Mouse (Mus musculus) ES-E14 (cell line): ENCODE measurements at regions not wholly inside any gene's neighbourhood (a gene's known extent, or its start where the extent isn't known, plus 50 kb on each side); places are given as distances from the start of the nearest gene placed in this dataset.

ENCODE experiments used
- DNase-seq: peaks from one replicate; pipeline ENCODE4 v3.0.0-alpha.2; 2013; ENCODE audit warnings: low read depth, low spot score
- H3K27ac ChIP-seq: 2 replicates; pipeline ENCODE4 v1.5.1; 2012; ENCODE audit warnings: low read depth, mild to moderate bottlenecking, low read length, moderate library complexity, mixed read lengths; ENCODE audit not compliant: poor library complexity, insufficient read depth, severe bottlenecking
- H3K36me3 ChIP-seq: 2 replicates; pipeline ENCODE4 v1.6.1; 2012; ENCODE audit warnings: mild to moderate bottlenecking, low read length, moderate library complexity, mixed read lengths; ENCODE audit not compliant: control insufficient read depth, poor library complexity, insufficient read depth, severe bottlenecking
- H3K4me1 ChIP-seq, 2 experiments: fragments of 150-350 bp in 1 of 2; sonication (generic) in 1 of 2; 2 replicates each; pipeline ENCODE4 v1.6.1; 2012; ENCODE audit warnings: low read length in 2 of 2, mild to moderate bottlenecking in 1 of 2, mixed read lengths in 1 of 2; ENCODE audit not compliant: control insufficient read depth in 2 of 2, insufficient read depth in 2 of 2, poor library complexity in 1 of 2
- H3K4me3 ChIP-seq, 2 experiments: fragments of 150-350 bp in 1 of 2; sonication (generic) in 1 of 2; 2 replicates each; pipeline ENCODE4 v1.5.1; 2012; ENCODE audit warnings: low read length in 2 of 2, low read depth in 1 of 2, mild to moderate bottlenecking in 1 of 2, mixed read lengths in 1 of 2; ENCODE audit not compliant: insufficient read depth in 1 of 2, poor library complexity in 1 of 2, severe bottlenecking in 1 of 2
- H3K9ac ChIP-seq: 2 replicates; pipeline ENCODE4 v1.6.1; 2012; ENCODE audit warnings: low read depth, mild to moderate bottlenecking, low read length, mixed read lengths; ENCODE audit not compliant: poor library complexity, insufficient read depth, severe bottlenecking
- H3K9me3 ChIP-seq: fragments of 150-350 bp; sonication (generic); 2 replicates; pipeline ENCODE4 v1.6.1; 2012; ENCODE audit warnings: low read depth, mild to moderate bottlenecking, low read length; ENCODE audit not compliant: control insufficient read depth, insufficient read depth
- CHD2 ChIP-seq: IDR thresholded peaks from 2 replicates; pipeline ENCODE4 v1.6.1; 2014; ENCODE audit warnings: mild to moderate bottlenecking, low read depth, low read length, inconsistent platforms
- HCFC1 ChIP-seq: IDR thresholded peaks from 2 replicates; pipeline ENCODE4 v1.6.1; 2012; ENCODE audit warnings: low read length, inconsistent platforms, borderline replicate concordance; ENCODE audit not compliant: insufficient read depth
- MAFK ChIP-seq: IDR thresholded peaks from 2 replicates; pipeline ENCODE4 v1.6.1; 2014; ENCODE audit warnings: mild to moderate bottlenecking, low read depth, low read length, inconsistent platforms; ENCODE audit not compliant: insufficient read depth
- ZC3H11A ChIP-seq: IDR thresholded peaks from 2 replicates; pipeline ENCODE4 v1.6.1; 2012; ENCODE audit warnings: low read depth, mild to moderate bottlenecking, inconsistent platforms, low read length, borderline replicate concordance
- ZNF384 ChIP-seq: IDR thresholded peaks from 2 replicates; pipeline ENCODE4 v1.6.1; 2012; ENCODE audit warnings: low read depth, low read length, inconsistent platforms
- in situ Hi-C, 2 experiments: fragments of 600-800 bp; cut with MboI; formaldehyde crosslinking; loops; one replicate each; pipeline ENCODE4 v1.15.1; 2025; ENCODE audit warnings: low sequenced_read_pairs in 2 of 2, inconsistent platforms in 1 of 2; ENCODE audit not compliant: unreplicated experiment in 2 of 2

GRCm38 (mm10) chr5:51988913-51989312 is 201.4 kb downstream of the Dhx15 start:
- in situ Hi-C loops = no loop called here
- Histone ChIP-seq H3K27ac (no peak overlapping the region), H3K36me3 (no peaks in the 10 kb centered on the region), H3K4me1 (no peaks in the 10 kb centered on the region), H3K4me3 (no peak overlapping the region), H3K9me3 (no peaks in the 10 kb centered on the region), H3K9ac (no peak overlapping the region)
- TF ChIP-seq ZNF384 (no peak), CHD2 (no peak), HCFC1 (no peak), MAFK (no peak), ZC3H11A (no peak)
- no peak for DNase-seq

DNA sequence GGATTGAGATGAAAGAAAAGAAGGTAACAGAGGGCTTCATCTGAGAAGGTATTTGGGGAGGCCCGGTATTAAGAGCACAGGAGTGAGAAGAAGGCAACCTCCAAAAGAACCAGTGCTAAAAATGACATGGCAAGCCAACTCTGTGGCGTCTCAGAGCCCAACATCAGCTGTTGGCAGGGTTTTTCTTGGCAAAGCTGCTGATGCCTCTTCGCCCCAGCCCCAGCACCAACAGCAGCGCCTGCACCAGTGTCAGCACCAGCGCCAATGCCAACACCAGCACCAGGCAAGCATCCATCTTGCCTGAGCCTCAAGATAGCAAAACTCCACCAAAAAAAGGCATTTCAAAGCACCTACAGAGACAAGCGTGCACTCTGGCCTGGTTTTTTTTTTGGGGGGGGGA is 205.3 kb downstream of the Dhx15 start:
- no peak overlapping the region for H3K4me3 ChIP-seq
- no peak for DNase-seq
- H3K9me3 ChIP-seq = no peaks in the 10 kb centered on the region
- H3K27ac ChIP-seq = no peak overlapping the region
- H3K4me1 ChIP-seq = no peaks in the 10 kb centered on the region
- no peaks in the 10 kb centered on the region for H3K36me3 ChIP-seq
- no peak overlapping the region for H3K9ac ChIP-seq
- TF ChIP-seq ZNF384 (no peak), HCFC1 (no peak), MAFK (no peak), ZC3H11A (no peak), CHD2 (no peak)
- in situ Hi-C loops = no loop called here

DNA sequence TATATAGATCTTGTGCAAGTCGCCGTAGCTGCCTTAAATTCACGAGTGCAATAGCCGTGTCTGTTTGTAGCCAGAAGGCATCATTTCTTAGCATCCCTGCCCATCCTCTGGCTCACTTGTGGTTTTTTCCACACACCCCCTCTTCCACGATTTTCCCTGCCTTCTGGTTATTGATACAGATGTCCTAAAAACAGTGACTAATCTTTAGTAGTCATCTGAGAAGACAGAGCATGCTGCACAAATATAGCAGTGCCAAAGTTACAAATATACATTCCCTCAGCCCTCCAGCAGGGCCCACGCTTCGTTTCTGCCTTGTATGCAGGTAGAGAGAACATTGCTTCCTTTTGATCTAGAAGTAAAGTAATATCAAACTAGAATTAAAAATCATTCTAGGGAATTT is 207.5 kb downstream of the Dhx15 start:
- TF ChIP-seq CHD2 (no peak), ZC3H11A (no peak), MAFK (no peak), HCFC1 (no peak), ZNF384 (no peak)
- Histone ChIP-seq H3K4me1 (no peaks in the 10 kb centered on the region), H3K36me3 (no peaks in the 10 kb centered on the region), H3K4me3 (no peak overlapping the region), H3K9me3 (no peaks in the 10 kb centered on the region), H3K27ac (no peak overlapping the region), H3K9ac (no peak overlapping the region)
- in situ Hi-C loops = no loop called here
- DNase-seq = no peak

DNA sequence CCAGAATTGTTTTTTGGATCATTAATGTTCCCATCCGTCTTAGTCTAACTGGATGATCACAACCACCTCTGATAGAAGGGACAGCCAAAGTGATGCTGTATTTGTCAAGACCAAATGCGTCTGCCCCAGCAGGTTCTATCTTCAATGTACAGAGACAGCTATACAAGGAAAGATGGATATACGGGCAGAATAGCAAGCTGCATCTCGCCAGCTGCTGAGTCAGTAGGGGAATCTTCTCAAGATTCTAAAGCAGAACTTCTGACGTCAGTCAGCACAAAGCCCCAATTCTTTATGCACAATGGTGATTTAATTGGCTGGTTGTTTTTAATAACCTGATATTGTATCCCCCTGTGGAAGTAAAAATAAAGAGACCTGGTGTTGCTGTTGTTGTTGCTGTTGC is 209.4 kb downstream of the Dhx15 start:
- Histone ChIP-seq H3K4me3 (no peak overlapping the region), H3K9me3 (no peaks in the 10 kb centered on the region), H3K4me1 (no peaks in the 10 kb centered on the region), H3K27ac (no peak overlapping the region), H3K36me3 (no peaks in the 10 kb centered on the region), H3K9ac (no peak overlapping the region)
- in situ Hi-C loops = no loop called here
- TF ChIP-seq CHD2 (no peak), ZC3H11A (no peak), HCFC1 (no peak), ZNF384 (no peak), MAFK (no peak)
- no peak for DNase-seq

GRCm38 (mm10) chr5:51952499-51952898 is 237.8 kb downstream of the Dhx15 start:
- in situ Hi-C loops = no loop called here
- DNase-seq = no peak
- no peaks in the 10 kb centered on the region for H3K4me1 ChIP-seq
- H3K27ac ChIP-seq = no peak overlapping the region
- H3K9ac ChIP-seq = no peak overlapping the region
- H3K9me3 ChIP-seq = no peaks in the 10 kb centered on the region
- no peak overlapping the region for H3K4me3 ChIP-seq
- no peaks in the 10 kb centered on the region for H3K36me3 ChIP-seq
- TF ChIP-seq MAFK (no peak), ZC3H11A (no peak), HCFC1 (no peak), ZNF384 (no peak), CHD2 (no peak)
